Mouse (Mus musculus): ENCODE results near the gene Lman2l. TPM values are rescaled to one million over a fixed set of nuclear protein-coding genes. Genes with fewer than 3 reads are reported as not detected.

Lman2l gene
- polyA plus RNA-seq, 1 experiment from 2014 or later: 36.4 TPM

DNA sequence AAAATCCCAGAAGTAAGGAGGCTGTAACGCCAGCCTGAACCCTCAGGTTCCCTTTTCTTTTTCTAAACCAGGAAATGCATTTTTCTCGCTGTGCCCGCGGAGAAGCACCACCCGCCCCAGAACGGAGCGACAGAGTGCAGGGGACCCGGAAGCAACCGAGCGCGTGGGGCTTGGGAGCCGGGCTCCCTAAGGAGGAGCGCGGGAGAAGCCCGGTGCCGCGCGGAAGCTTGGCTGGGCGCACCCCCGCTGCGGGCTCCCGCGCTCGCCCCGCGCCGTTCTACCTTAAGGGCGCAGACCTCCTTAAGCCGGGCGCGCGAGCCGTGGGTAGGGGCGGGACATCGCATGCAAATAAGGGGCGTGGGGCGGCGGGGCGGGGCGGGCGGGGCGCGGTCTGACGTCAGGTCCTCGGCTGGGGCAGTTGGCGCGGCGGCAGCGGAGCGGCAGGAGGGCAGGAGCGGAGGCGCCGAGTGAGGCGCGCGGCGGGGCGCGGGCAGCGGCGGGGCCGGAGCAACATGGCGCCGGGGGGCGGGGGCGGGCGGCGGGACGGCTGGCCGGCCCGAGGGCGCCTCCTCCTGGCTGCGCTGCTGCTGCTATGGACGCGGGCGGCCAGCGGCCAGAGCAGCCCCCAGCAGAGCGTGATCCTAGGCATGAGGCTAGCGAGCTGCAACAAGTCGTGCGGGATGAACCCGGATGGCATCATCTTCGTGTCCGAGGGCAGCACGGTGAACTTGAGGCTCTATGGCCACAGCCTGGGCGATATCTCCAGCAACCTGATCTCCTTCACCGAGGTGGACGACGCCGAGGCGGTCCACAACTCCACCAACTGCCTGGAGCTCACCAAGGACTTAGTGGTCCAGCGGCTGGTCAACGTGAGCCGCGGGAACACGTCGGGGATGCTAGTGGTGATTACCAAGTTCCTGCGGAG, 26.4 kb upstream of the Lman2l start, which contains the start of gene Cnnm4:
TSS of gene Cnnm4 (plus strand) at position 440 of the 925 bp plus-strand sequence.
- Histone ChIP-seq H3K4me3 (ENCODE audit: low read depth, low read length) (peak within 1 kb of the TSS; percentile 59), H3K36me3 (ENCODE audit: control insufficient read depth, insufficient read depth, low read length) (no peaks in the 10 kb centered on the region), H3K27me3 (ENCODE audit: control insufficient read depth, insufficient read depth, low read length) (no peaks in the 10 kb centered on the region), H3K4me1 (ENCODE audit: control insufficient read depth, insufficient read depth, low read length) (peaks cover 30% of the 10 kb centered on the region), H3K4me2 (ENCODE audit: low read depth, severe bottlenecking) (peak within 1 kb of the TSS; percentile 66), H3K9ac (ENCODE audit: low read length) (peak within 1 kb of the TSS; percentile 65), H3K27ac (replicated peaks; ENCODE audit: low read depth, low read length) (no peak within 1 kb of the TSS), H3K9me3 (ENCODE audit: control insufficient read depth, low read length) (no peaks in the 10 kb centered on the region)
- WGBS: under 1% methylated on average over 56 of the region's 98 CpGs
- ATAC-seq (ENCODE audit: insufficient number of reproducible peaks, low FRiP score, low TSS enrichment, low read depth): peak; percentile 89
- peak; percentile 92 for DNase-seq (ENCODE audit: low spot score)

DNA sequence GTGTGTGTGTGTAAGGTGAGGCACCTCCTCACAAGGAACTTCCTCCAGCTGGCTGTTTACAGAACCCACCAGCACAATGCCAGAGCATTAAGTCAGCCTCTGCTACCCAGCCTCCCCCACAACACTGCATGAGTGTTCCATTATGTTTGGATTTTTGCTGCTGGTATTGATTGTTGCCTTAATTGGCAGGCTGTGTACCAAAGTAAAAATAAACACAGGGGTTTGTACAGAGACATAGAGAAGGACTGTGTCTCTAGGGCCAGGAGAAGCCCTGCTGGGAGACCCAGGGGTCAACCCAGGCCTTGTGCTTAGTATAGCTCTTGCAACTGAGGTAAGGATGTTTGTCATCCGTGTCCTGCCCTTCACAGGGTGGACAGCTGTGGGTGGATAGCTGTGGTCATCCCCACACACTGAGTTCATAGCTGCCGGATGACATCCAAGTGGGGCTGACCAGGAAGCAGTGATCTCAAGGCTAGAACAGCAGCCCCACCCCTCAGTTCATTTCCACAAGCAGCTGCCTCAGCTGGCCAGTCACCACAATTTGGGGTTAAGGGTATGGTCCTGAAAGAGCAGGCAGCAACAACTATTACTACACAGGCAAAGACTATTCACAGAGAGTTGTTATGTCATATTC, 24.9 kb upstream of the Lman2l start:
- Histone ChIP-seq H3K27ac (replicated peaks; ENCODE audit: low read depth, low read length) (no peak overlapping the region), H3K4me1 (ENCODE audit: control insufficient read depth, insufficient read depth, low read length) (peaks cover 23% of the 10 kb centered on the region), H3K9ac (ENCODE audit: low read length) (no peak overlapping the region), H3K4me3 (ENCODE audit: low read depth, low read length) (no peak overlapping the region), H3K36me3 (ENCODE audit: control insufficient read depth, insufficient read depth, low read length) (no peaks in the 10 kb centered on the region), H3K9me3 (ENCODE audit: control insufficient read depth, low read length) (no peaks in the 10 kb centered on the region), H3K27me3 (ENCODE audit: control insufficient read depth, insufficient read depth, low read length) (no peaks in the 10 kb centered on the region), H3K4me2 (ENCODE audit: low read depth, severe bottlenecking) (no peak overlapping the region)
- no peak for DNase-seq (ENCODE audit: low spot score)
- WGBS: 56% methylated on average over 2 of the region's 2 CpGs
- no peak for ATAC-seq (ENCODE audit: insufficient number of reproducible peaks, low FRiP score, low TSS enrichment, low read depth)

DNA sequence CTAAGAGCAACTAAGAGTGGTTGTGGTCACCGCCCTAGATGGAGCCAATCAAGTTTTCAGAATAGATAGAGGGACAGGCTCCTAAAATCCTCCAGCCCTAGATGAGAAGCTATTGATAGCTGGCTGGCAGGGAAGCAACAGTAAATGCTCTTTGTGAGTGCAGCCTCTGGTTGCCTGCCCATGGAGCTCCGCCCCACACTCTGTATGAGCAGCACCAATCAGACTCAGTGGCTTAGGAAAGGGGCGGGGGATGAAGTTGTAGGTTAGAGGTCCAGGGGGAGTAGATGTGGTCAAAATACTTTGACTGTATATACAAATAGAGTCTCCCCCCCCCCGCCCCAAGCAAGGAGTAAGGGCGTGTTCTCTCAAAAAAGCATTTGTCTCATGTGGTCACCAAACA, 22.4 kb upstream of the Lman2l start:
- 56% methylated on average over 5 of the region's 5 CpGs for WGBS
- H3K9me3 ChIP-seq (ENCODE audit: control insufficient read depth, low read length): no peaks in the 10 kb centered on the region
- no peaks in the 10 kb centered on the region for H3K36me3 ChIP-seq (ENCODE audit: control insufficient read depth, insufficient read depth, low read length)
- peaks cover 4% of the 10 kb centered on the region; the same call in 1 of the 2 replicates for H3K4me1 ChIP-seq (ENCODE audit: control insufficient read depth, insufficient read depth, low read length)
- no peak overlapping the region for H3K27ac ChIP-seq (replicated peaks; ENCODE audit: low read depth, low read length)
- H3K4me3 ChIP-seq (ENCODE audit: low read depth, low read length): no peak overlapping the region
- H3K4me2 ChIP-seq (ENCODE audit: low read depth, severe bottlenecking): no peak overlapping the region
- no peak overlapping the region for H3K9ac ChIP-seq (ENCODE audit: low read length)
- no peak for DNase-seq (ENCODE audit: low spot score)
- H3K27me3 ChIP-seq (ENCODE audit: control insufficient read depth, insufficient read depth, low read length): no peaks in the 10 kb centered on the region
- ATAC-seq (ENCODE audit: insufficient number of reproducible peaks, low FRiP score, low TSS enrichment, low read depth): no peak

DNA sequence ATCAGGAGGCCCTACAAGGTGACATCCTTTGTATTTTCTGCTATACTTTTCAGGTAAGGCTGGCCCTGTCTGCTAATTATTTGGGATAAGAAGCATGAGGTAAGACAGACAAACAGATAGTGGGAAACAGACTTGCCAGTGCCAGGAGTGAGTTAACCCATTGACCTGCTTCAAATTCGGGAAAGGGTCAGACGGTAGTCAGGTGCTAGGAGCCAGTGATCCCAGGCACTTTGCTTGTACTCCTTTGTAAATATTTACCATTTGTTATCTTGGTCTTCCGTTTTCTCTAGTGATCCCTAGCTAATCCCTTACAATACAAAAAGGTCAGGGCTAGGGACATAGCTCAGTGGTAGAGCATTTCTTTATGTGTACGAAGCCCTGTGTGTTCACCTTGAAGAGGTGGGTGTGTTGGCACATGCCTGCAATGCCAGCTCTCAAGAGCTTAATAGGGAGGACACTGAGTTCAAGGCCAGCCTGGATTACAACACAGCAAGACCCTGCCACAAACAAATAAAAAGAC, 20.6 kb upstream of the Lman2l start:
- 68% methylated on average over 4 of the region's 4 CpGs for WGBS

DNA sequence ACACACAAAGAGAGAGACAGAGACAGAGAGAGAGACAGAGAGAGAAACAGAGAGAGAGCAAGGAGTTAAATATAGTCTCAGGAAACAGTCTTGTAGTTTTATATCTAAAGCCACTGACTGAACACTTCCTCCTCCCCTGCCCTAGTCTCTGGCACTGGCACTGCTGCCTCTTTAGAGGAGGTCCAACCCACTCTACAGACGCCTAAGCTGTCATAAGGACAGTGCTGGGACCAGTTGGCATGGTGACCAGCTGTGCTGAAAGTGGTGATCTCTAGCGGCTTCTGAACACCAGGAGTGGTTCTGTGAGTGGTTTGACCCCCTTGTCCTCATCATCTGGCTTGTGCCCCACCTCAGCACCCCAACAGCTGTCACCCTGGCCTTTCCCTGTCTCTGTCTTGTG, 16.8 kb upstream of the Lman2l start:
- Histone ChIP-seq H3K4me2 (ENCODE audit: low read depth, severe bottlenecking) (no peak overlapping the region), H3K4me1 (ENCODE audit: control insufficient read depth, insufficient read depth, low read length) (no peaks in the 10 kb centered on the region), H3K36me3 (ENCODE audit: control insufficient read depth, insufficient read depth, low read length) (no peaks in the 10 kb centered on the region), H3K9me3 (ENCODE audit: control insufficient read depth, low read length) (no peaks in the 10 kb centered on the region), H3K27me3 (ENCODE audit: control insufficient read depth, insufficient read depth, low read length) (no peaks in the 10 kb centered on the region), H3K4me3 (ENCODE audit: low read depth, low read length) (no peak overlapping the region), H3K27ac (replicated peaks; ENCODE audit: low read depth, low read length) (no peak overlapping the region), H3K9ac (ENCODE audit: low read length) (no peak overlapping the region)
- no peak for ATAC-seq (ENCODE audit: insufficient number of reproducible peaks, low FRiP score, low TSS enrichment, low read depth)
- DNase-seq (ENCODE audit: low spot score): no peak
- 53% methylated on average over 2 of the region's 2 CpGs for WGBS

More for the DNA sequence above, 20.6 kb upstream of the Lman2l start:
- Histone ChIP-seq H3K9ac (ENCODE audit: low read length) (no peak overlapping the region), H3K9me3 (ENCODE audit: control insufficient read depth, low read length) (no peaks in the 10 kb centered on the region), H3K27ac (replicated peaks; ENCODE audit: low read depth, low read length) (no peak overlapping the region), H3K4me1 (ENCODE audit: control insufficient read depth, insufficient read depth, low read length) (no peaks in the 10 kb centered on the region), H3K27me3 (ENCODE audit: control insufficient read depth, insufficient read depth, low read length) (no peaks in the 10 kb centered on the region), H3K4me3 (ENCODE audit: low read depth, low read length) (no peak overlapping the region), H3K4me2 (ENCODE audit: low read depth, severe bottlenecking) (no peak overlapping the region), H3K36me3 (ENCODE audit: control insufficient read depth, insufficient read depth, low read length) (no peaks in the 10 kb centered on the region)
- no peak for ATAC-seq (ENCODE audit: insufficient number of reproducible peaks, low FRiP score, low TSS enrichment, low read depth)
- no peak for DNase-seq (ENCODE audit: low spot score)

DNA sequence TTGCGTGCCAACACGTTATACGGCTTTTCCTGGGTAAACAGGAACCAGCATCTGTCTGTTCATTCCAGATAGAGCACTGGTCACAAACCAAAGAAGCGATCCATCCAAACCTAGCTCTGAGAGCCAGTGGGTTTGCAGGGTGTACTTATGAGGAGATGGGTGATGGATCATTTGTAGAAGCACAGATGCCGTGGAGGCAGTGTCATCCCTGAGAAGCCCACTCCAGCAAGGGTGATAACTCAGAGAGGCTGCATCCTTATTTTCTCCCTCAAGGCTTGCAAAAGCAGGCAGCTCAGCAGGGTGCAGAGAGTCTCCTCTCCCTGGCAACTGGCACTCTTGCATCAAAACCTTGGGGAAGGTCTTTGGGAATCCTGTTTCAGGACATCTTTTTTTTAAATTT, 13.1 kb upstream of the Lman2l start:
- 89% methylated on average over 5 of the region's 5 CpGs for WGBS
- H3K9me3 ChIP-seq (ENCODE audit: control insufficient read depth, low read length): no peaks in the 10 kb centered on the region
- H3K27ac ChIP-seq (replicated peaks; ENCODE audit: low read depth, low read length): no peak overlapping the region
- no peaks in the 10 kb centered on the region for H3K4me1 ChIP-seq (ENCODE audit: control insufficient read depth, insufficient read depth, low read length)
- no peak for DNase-seq (ENCODE audit: low spot score)
- H3K4me3 ChIP-seq (ENCODE audit: low read depth, low read length): no peak overlapping the region
- H3K4me2 ChIP-seq (ENCODE audit: low read depth, severe bottlenecking): no peak overlapping the region
- H3K9ac ChIP-seq (ENCODE audit: low read length): no peak overlapping the region
- no peak for ATAC-seq (ENCODE audit: insufficient number of reproducible peaks, low FRiP score, low TSS enrichment, low read depth)
- no peaks in the 10 kb centered on the region for H3K36me3 ChIP-seq (ENCODE audit: control insufficient read depth, insufficient read depth, low read length)
- no peaks in the 10 kb centered on the region for H3K27me3 ChIP-seq (ENCODE audit: control insufficient read depth, insufficient read depth, low read length)

DNA sequence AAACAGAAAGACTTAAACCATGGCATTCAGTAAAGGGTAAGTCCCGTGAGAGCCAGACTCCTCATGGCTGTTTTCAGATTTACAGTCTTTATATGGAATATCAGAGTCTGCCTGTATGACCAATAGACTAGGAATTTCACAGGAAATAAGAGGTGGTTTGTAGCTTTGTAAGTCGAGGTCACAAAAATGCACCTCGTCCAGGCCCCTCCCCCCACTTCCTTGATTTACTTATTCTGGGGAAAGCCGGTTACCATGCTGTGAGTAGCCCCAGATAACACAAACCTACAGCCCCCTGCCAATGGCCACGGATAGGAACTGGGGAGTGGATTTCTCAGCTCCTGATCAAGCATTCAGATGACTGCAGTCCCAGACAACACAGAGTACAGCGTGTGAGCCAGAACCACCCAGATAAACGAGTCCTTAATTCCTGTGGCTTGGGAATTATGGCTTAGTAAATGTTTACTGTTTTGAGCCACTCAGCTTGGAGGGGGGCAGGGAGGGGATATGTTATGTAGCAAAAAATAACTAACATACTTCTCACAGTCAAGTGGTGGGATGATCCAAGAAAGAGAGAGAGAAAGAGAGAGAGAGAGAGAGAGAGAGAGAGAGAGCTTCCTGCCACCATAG, 12.4 kb upstream of the Lman2l start:
- 35% methylated on average over 7 of the region's 7 CpGs for WGBS
- no peak for ATAC-seq (ENCODE audit: insufficient number of reproducible peaks, low FRiP score, low TSS enrichment, low read depth)
- no peak for DNase-seq (ENCODE audit: low spot score)

DNA sequence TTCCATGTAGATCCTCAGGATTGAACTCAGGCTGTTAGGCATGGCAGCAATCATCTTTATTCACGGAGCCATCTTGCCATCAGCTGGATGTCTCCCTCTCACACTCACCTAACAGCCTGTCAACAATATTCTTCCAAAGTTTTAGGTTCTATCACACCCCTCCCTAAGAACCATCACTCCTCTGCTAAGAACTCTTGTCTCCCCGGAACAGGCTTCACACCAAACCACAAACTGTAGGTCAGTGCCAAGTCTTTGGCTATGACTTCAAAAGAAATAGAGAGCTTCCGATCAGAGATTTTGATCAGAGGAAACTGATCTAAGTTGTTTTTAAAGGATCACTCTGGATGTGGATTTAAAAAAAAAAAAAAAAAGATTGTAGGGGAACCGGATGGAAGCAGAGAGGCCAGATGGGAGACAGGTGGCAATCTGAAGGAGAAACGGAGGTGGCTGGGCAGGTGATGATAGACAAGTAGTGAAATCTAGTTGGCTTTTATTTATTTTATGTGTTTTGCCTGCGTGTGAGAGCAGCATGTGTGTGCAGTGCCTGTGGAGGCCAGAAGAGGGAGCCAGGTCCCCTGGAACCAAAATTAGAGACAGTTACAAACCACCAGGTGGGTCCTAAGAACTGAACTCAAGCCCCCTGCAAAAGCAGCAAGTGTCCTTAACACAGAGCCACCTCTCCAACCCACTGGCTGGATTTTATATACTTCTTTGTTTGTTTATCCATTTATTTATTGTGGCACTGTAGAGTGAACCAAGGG, 9.2 kb upstream of the Lman2l start:
- Histone ChIP-seq H3K9ac (ENCODE audit: low read length) (no peak overlapping the region), H3K4me2 (ENCODE audit: low read depth, severe bottlenecking) (no peak overlapping the region), H3K9me3 (ENCODE audit: control insufficient read depth, low read length) (no peaks in the 10 kb centered on the region), H3K27ac (replicated peaks; ENCODE audit: low read depth, low read length) (no peak overlapping the region), H3K4me1 (ENCODE audit: control insufficient read depth, insufficient read depth, low read length) (no peaks in the 10 kb centered on the region), H3K36me3 (ENCODE audit: control insufficient read depth, insufficient read depth, low read length) (no peaks in the 10 kb centered on the region), H3K27me3 (ENCODE audit: control insufficient read depth, insufficient read depth, low read length) (no peaks in the 10 kb centered on the region), H3K4me3 (ENCODE audit: low read depth, low read length) (no peak overlapping the region)
- WGBS: 86% methylated on average over 6 of the region's 6 CpGs
- no peak for ATAC-seq (ENCODE audit: insufficient number of reproducible peaks, low FRiP score, low TSS enrichment, low read depth)
- DNase-seq (ENCODE audit: low spot score): no peak

More for the DNA sequence above, 12.4 kb upstream of the Lman2l start:
- no peak overlapping the region for H3K4me3 ChIP-seq (ENCODE audit: low read depth, low read length)
- no peaks in the 10 kb centered on the region for H3K36me3 ChIP-seq (ENCODE audit: control insufficient read depth, insufficient read depth, low read length)
- no peaks in the 10 kb centered on the region for H3K4me1 ChIP-seq (ENCODE audit: control insufficient read depth, insufficient read depth, low read length)
- H3K27me3 ChIP-seq (ENCODE audit: control insufficient read depth, insufficient read depth, low read length): no peaks in the 10 kb centered on the region
- H3K9ac ChIP-seq (ENCODE audit: low read length): no peak overlapping the region
- no peaks in the 10 kb centered on the region for H3K9me3 ChIP-seq (ENCODE audit: control insufficient read depth, low read length)
- H3K4me2 ChIP-seq (ENCODE audit: low read depth, severe bottlenecking): no peak overlapping the region
- no peak overlapping the region for H3K27ac ChIP-seq (replicated peaks; ENCODE audit: low read depth, low read length)
